Mouse (Mus musculus) CD4-positive, CD25-positive, alpha-beta regulatory T cell, adult 4 months (primary cell): ENCODE measurements around the gene Csnk1g2. TPM values are rescaled to one million over a fixed set of nuclear protein-coding genes. Genes with fewer than 3 reads are reported as not detected.

ENCODE experiments used
- ATAC-seq: one replicate; pipeline ENCODE4 v1.8.0; 2017
- polyA plus RNA-seq, 2 experiments: library from polyadenylated mRNA; unstranded; fragments of 100-300 nt; shearing (Covaris generic); gene quantifications; one replicate each; pipeline ENCODE4 v1.2.1; 2017

The Csnk1g2 gene
- polyA plus RNA-seq, 2 experiments from 2014 or later: 6.9 to 12.8 TPM

GRCm38 (mm10) chr10:80680260-80680696 is 57.6 kb downstream of the Csnk1g2 start:
- ATAC-seq: no peak

GRCm38 (mm10) chr10:80682003-80682402 is 59.4 kb downstream of the Csnk1g2 start:
- peak; percentile 53 for ATAC-seq

- ATAC-seq: no peak
Measured at GRCm38 (mm10) chr10:80683647-80684046, 61.0 kb downstream of the Csnk1g2 start.

DNA sequence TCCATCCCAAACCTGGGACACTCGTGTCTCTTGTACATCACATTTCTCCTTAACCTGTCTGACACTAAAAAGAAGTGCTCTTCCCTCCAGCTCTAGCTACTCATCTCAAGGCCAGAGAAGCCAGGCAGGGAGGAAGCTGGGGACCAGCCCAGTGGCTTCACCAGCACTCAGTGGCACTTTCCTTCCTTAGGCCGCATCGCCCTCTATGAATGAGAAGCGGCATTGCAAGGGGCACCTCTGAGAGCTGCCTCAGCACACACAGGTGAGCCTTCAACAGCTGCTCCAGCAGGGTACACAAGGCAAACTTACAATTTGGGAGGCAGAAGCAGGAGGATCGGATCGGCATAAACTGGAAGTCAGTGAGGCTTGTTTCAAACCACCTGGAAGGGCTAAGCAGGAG is 61.6 kb downstream of the Csnk1g2 start:
- ATAC-seq: peak; percentile 66

DNA sequence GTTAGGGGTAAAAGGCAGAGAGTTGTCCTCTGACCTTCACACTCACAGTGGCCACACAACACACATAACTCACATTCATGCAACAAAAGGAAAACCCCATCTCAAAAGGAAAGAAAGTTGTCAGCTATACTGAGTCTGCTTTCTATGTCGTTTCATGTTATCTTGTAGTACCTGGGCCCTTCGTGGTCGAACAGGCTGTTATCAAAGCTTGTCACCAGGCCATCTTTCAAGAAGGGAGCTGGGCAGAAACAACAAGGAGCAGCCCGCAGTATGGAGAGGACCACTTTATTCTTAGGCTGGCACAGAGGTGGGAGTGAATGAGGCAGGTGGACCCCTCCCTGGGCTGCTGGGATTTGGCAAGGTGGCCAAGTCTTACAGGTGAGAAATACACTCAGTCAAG is 62.3 kb downstream of the Csnk1g2 start:
- ATAC-seq: no peak

DNA sequence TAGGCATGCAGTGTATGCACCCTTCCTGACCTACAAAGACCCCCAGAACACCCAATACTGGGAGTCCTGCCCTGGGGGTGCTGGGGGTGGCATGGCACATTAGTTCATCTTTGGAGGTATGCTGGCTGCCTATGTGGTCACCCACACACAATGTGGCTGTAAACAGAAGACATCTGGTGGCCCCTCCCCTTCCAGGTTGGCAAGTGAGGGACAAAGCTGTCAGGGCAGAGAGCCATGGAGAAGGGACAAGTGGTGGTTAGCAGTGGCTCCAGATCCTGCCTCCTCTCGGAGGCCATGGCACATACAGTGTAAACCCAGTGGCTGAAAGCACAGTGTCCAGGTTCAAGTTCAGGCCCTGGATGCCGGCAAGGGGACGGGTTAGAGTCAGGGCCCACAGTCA is 64.0 kb downstream of the Csnk1g2 start:
- no peak for ATAC-seq

DNA sequence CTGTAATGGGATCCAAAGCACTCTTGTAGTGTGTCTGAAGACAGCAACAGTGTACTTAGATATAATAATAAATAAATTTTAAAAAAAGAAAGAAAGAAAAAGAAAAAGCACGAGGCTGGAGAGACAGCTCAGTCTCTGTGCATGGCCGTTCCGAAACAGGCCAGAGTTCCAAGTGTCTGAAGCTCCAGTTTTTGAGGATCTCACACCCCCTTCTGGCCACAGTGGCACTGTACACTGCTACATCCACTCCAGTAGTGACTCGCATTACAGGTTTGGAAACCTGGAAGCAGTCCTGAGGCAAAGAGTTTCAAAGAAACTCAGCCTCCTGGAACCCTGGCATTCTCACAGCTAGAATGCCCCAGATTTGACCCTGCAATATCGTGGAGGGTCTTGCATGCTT is 65.2 kb downstream of the Csnk1g2 start:
- ATAC-seq: peak; percentile 28

Other genes starting within 250 kb of the Csnk1g2 start
- 1 to 10 TPM in 1 of 2 experiments, not detected in 1; 1.3 TPM for gene Mex3d, start 235.2 kb upstream of the Csnk1g2 start, polyA plus RNA-seq
- 10 to 100 TPM; 26.7 to 27.2 TPM for gene Mbd3, start 223.3 kb upstream of the Csnk1g2 start, polyA plus RNA-seq
- 100 to 1,000 TPM; 268 to 337 TPM for gene Uqcr11, start 216.0 kb upstream of the Csnk1g2 start, polyA plus RNA-seq
- 1 to 10 TPM; 7.5 to 8.5 TPM for gene Tcf3, start 189.2 kb upstream of the Csnk1g2 start, polyA plus RNA-seq
- gene Onecut3, start 128.0 kb upstream of the Csnk1g2 start, polyA plus RNA-seq: not detected
- gene Atp8b3, start 83.7 kb upstream of the Csnk1g2 start, polyA plus RNA-seq: not detected
- gene Rexo1, start 61.3 kb upstream of the Csnk1g2 start, polyA plus RNA-seq: 10 to 100 TPM; 13.6 to 16.4 TPM
- gene Klf16, start 45.5 kb upstream of the Csnk1g2 start, polyA plus RNA-seq: 1 to 10 TPM; 7.2 to 10.0 TPM
- gene Abhd17a, start 32.5 kb upstream of the Csnk1g2 start, polyA plus RNA-seq: 1 to 10 TPM; 2.3 to 9.7 TPM
- 100 to 1,000 TPM in 1 of 2 experiments, 10 to 100 TPM in 1; 98.1 to 145 TPM for gene Scamp4, start 20.0 kb upstream of the Csnk1g2 start, polyA plus RNA-seq
- gene Adat3, start 20.0 kb upstream of the Csnk1g2 start, polyA plus RNA-seq: 1 to 10 TPM; 1.7 to 3.6 TPM
- gene Gm49322, start 16.8 kb upstream of the Csnk1g2 start, polyA plus RNA-seq: 10 to 100 TPM; 11.1 to 13.6 TPM
- gene Btbd2, start 34.2 kb downstream of the Csnk1g2 start, polyA plus RNA-seq: 1 to 10 TPM; 7.2 to 7.3 TPM
- 10 to 100 TPM; 37.3 to 51.7 TPM for gene Mknk2, start 55.3 kb downstream of the Csnk1g2 start, polyA plus RNA-seq
- gene Mob3a, start 79.1 kb downstream of the Csnk1g2 start, polyA plus RNA-seq: 100 to 1,000 TPM; 265 to 359 TPM
- 100 to 1,000 TPM in 1 of 2 experiments, 10 to 100 TPM in 1; 89.2 to 116 TPM for gene Izumo4, start 79.3 kb downstream of the Csnk1g2 start, polyA plus RNA-seq
- 10 to 100 TPM; 26.7 to 29.1 TPM for gene Ap3d1, start 119.4 kb downstream of the Csnk1g2 start, polyA plus RNA-seq
- gene Dot1l, start 132.4 kb downstream of the Csnk1g2 start, polyA plus RNA-seq: 10 to 100 TPM; 13.4 to 15.5 TPM
- gene Sf3a2, start 175.4 kb downstream of the Csnk1g2 start, polyA plus RNA-seq: 10 to 100 TPM; 12.3 to 13.2 TPM
- 100 to 1,000 TPM; 106 to 120 TPM for gene Plekhj1, start 175.8 kb downstream of the Csnk1g2 start, polyA plus RNA-seq
- not detected for gene Amh, start 182.4 kb downstream of the Csnk1g2 start, polyA plus RNA-seq
- not detected for gene Jsrp1, start 190.7 kb downstream of the Csnk1g2 start, polyA plus RNA-seq
- gene Oaz1, start 203.8 kb downstream of the Csnk1g2 start, polyA plus RNA-seq: 1,000 to 10,000 TPM; 1,727 to 2,219 TPM
- not detected for gene Lingo3, start 221.2 kb downstream of the Csnk1g2 start, polyA plus RNA-seq
- 100 to 1,000 TPM; 198 to 233 TPM for gene Lsm7, start 232.4 kb downstream of the Csnk1g2 start, polyA plus RNA-seq
- gene Sppl2b, start 232.4 kb downstream of the Csnk1g2 start, polyA plus RNA-seq: 10 to 100 TPM; 12.2 to 22.2 TPM
- gene Tmprss9, start 249.0 kb downstream of the Csnk1g2 start, polyA plus RNA-seq: not detected